Mouse (Mus musculus) large intestine, adult 2 months (tissue): ENCODE data around the gene Gm8082. TPM values are rescaled to one million over a fixed set of nuclear protein-coding genes. Genes with fewer than 3 reads are reported as not detected.
"Not testable (repeated sequence)": the region's sequence is repeated elsewhere in the genome, so short reads cannot be mapped to it uniquely, and the experiment has no call there.

Experiments used
- DNase-seq: peaks from one replicate; pipeline ENCODE4 v3.0.0-alpha.2; 2012; ENCODE audit warnings: low read depth, low spot score
- WGBS: fragments of 180-500 bp; shearing (Covaris S2); methylation state at CpG from one replicate; pipeline ENCODE4 v1.1.7; 2018; 5-methylcytosine and 5-hydroxymethylcytosine counted together
- polyA plus RNA-seq: library from polyadenylated mRNA; depleted of rRNA; stranded (reverse); fragments of >200 nt; gene quantifications from 2 replicates; pipeline ENCODE4 v1.2.3, GENCODE M21; 2012; rRNA removed

Gm8082 gene
- polyA plus RNA-seq: not detected in 2 replicates

- WGBS: 40% methylated on average over 1 of the region's 1 CpGs
- DNase-seq: not testable (repeated sequence)
Observed at GRCm38 (mm10) chr14:42993524-42993923, at the start of gene Gm8082. TSS of gene Gm8082 (minus strand) at chr14:42993624.

- not testable (repeated sequence) for DNase-seq
Observed at GRCm38 (mm10) chr14:43015528-43015927, 22.1 kb upstream of the Gm8082 start, which contains the start of gene Gm10376. TSS of gene Gm10376 (minus strand) at chr14:43015628.

Other genes starting within 250 kb of the Gm8082 start
- gene Gm3015, start 224.8 kb downstream of the Gm8082 start, polyA plus RNA-seq: not detected in 2 replicates
- gene Gm10377, start 195.6 kb downstream of the Gm8082 start, polyA plus RNA-seq: not detected in 2 replicates
- not detected in 2 replicates for gene Gm21977, start 140.1 kb downstream of the Gm8082 start, polyA plus RNA-seq
- gene Gm10376, start 22.0 kb upstream of the Gm8082 start, polyA plus RNA-seq: not detected in 2 replicates
- not detected in 2 replicates for gene Gm8094, start 83.0 kb upstream of the Gm8082 start, polyA plus RNA-seq
- not detected in 2 replicates for gene Gm8104, start 107.0 kb upstream of the Gm8082 start, polyA plus RNA-seq
- gene Gm7233, start 186.2 kb upstream of the Gm8082 start, polyA plus RNA-seq: not detected in 2 replicates
- gene Gm8122, start 241.7 kb upstream of the Gm8082 start, polyA plus RNA-seq: not detected in 2 replicates